Comparison of ENCODE assay signal across 11 mouse cellular contexts in genomic region chr9:32516691-32517090, GRCm38 (mm10). TPM values are rescaled to one million over a fixed set of nuclear protein-coding genes. Genes with fewer than 3 reads are reported as not detected.
DNase-seq lines count a peak whose midpoint lies in the region; ATAC-seq and TF ChIP-seq lines count a peak whose summit lies in the region.
"Had no signal": no experiment of that assay in that cellular context is flagged by ENCODE, and none has a peak within 500 bp of the region (broad histone marks: within the 10 kb centered on the region; RNA-seq: fewer than 3 reads in every experiment).

No protein-coding gene starts in this region.

- H3K27me3 ChIP-seq in midbrain, embryonic 11.5 days (ENCODE audit: control insufficient read depth, insufficient read depth, low read length), result no peaks in the 10 kb centered on the region
- no peaks in the 10 kb centered on the region for H3K27me3 ChIP-seq in midbrain, embryonic 14.5 days (ENCODE audit: control insufficient read depth, insufficient read depth, low read length)
- H3K27me3 ChIP-seq in limb, embryonic 14.5 days (ENCODE audit: control insufficient read depth, insufficient read depth, low read length), result no peaks in the 10 kb centered on the region
- H3K27me3 ChIP-seq in stomach, embryonic 15.5 days (replicated peaks), result no peaks in the 10 kb centered on the region
- no peaks in the 10 kb centered on the region for H3K27me3 ChIP-seq in forebrain, embryonic 11.5 days (ENCODE audit: control insufficient read depth, insufficient read depth, low read length)
- no peaks in the 10 kb centered on the region for H3K27me3 ChIP-seq in hindbrain, embryonic 12.5 days
- H3K27me3 ChIP-seq: forebrain, embryonic 13.5 days had no signal

- H3K9ac ChIP-seq in midbrain, embryonic 11.5 days (ENCODE audit: low read length), result no peak overlapping the region
- no peak overlapping the region for H3K9ac ChIP-seq in midbrain, embryonic 14.5 days (replicated peaks; ENCODE audit: low read length)
- H3K9ac ChIP-seq in limb, embryonic 14.5 days (ENCODE audit: low read depth, low read length, severe bottlenecking), result no peak overlapping the region
- H3K9ac ChIP-seq in stomach, embryonic 15.5 days, result no peak overlapping the region
- H3K9ac ChIP-seq in forebrain, embryonic 11.5 days (ENCODE audit: low read length), result no peak overlapping the region
- no peak overlapping the region for H3K9ac ChIP-seq in hindbrain, embryonic 12.5 days
- H3K9ac ChIP-seq: forebrain, embryonic 13.5 days had no signal

- WGBS in midbrain, embryonic 11.5 days, result 82% methylated on average over 9 of the region's 9 CpGs
- 81% methylated on average over 9 of the region's 9 CpGs for WGBS in midbrain, embryonic 14.5 days
- WGBS in limb, embryonic 14.5 days, result 67% methylated on average over 9 of the region's 9 CpGs
- 67% methylated on average over 9 of the region's 9 CpGs for WGBS in stomach, embryonic 15.5 days
- WGBS in forebrain, embryonic 11.5 days, result 80% methylated on average over 9 of the region's 9 CpGs
- 75% methylated on average over 9 of the region's 9 CpGs for WGBS in hindbrain, embryonic 12.5 days

- H3K36me3 ChIP-seq in midbrain, embryonic 11.5 days (ENCODE audit: control insufficient read depth, insufficient read depth, low read length), result no peaks in the 10 kb centered on the region
- H3K36me3 ChIP-seq in midbrain, embryonic 14.5 days (ENCODE audit: control insufficient read depth, insufficient read depth, low read length), result no peaks in the 10 kb centered on the region
- no peaks in the 10 kb centered on the region for H3K36me3 ChIP-seq in limb, embryonic 14.5 days (ENCODE audit: control insufficient read depth, insufficient read depth, low read length)
- no peaks in the 10 kb centered on the region for H3K36me3 ChIP-seq in stomach, embryonic 15.5 days
- H3K36me3 ChIP-seq in forebrain, embryonic 11.5 days (ENCODE audit: control insufficient read depth, insufficient read depth, low read length), result no peaks in the 10 kb centered on the region
- H3K36me3 ChIP-seq in hindbrain, embryonic 12.5 days, result no peaks in the 10 kb centered on the region

- no peak overlapping the region for H3K4me2 ChIP-seq in midbrain, embryonic 11.5 days
- H3K4me2 ChIP-seq in midbrain, embryonic 14.5 days (ENCODE audit: low read length), result no peak overlapping the region
- H3K4me2 ChIP-seq in limb, embryonic 14.5 days (replicated peaks; ENCODE audit: low read depth, low read length, severe bottlenecking), result no peak overlapping the region
- no peak overlapping the region for H3K4me2 ChIP-seq in stomach, embryonic 15.5 days
- no peak overlapping the region for H3K4me2 ChIP-seq in forebrain, embryonic 11.5 days (ENCODE audit: low read depth, low read length, severe bottlenecking)
- no peak overlapping the region for H3K4me2 ChIP-seq in hindbrain, embryonic 12.5 days (replicated peaks)
- H3K4me2 ChIP-seq: forebrain, embryonic 13.5 days had no signal

- H3K4me3 ChIP-seq in midbrain, embryonic 11.5 days (ENCODE audit: low read depth, low read length), result no peak overlapping the region
- H3K4me3 ChIP-seq in midbrain, embryonic 14.5 days (replicated peaks; ENCODE audit: low read depth, low read length), result no peak overlapping the region
- no peak overlapping the region for H3K4me3 ChIP-seq in limb, embryonic 14.5 days (replicated peaks; ENCODE audit: low read length)
- no peak overlapping the region for H3K4me3 ChIP-seq in stomach, embryonic 15.5 days (replicated peaks)
- H3K4me3 ChIP-seq in forebrain, embryonic 11.5 days (ENCODE audit: low read depth, low read length), result no peak overlapping the region
- no peak overlapping the region for H3K4me3 ChIP-seq in hindbrain, embryonic 12.5 days
- H3K4me3 ChIP-seq: forebrain, embryonic 13.5 days had no signal

- DNase-seq in heart, adult 18-20 months, result peak; percentile 60 to 79
- no peak for DNase-seq in heart, postnatal 36 days
- peak; percentile 76 for DNase-seq in midbrain, embryonic 11.5 days (ENCODE audit: low spot score, missing footprints)
- no peak for DNase-seq in midbrain, embryonic 14.5 days
- DNase-seq in limb, embryonic 14.5 days (ENCODE audit: low spot score), result no peak
- DNase-seq in forebrain, embryonic 11.5 days (ENCODE audit: low spot score), result no peak
- DNase-seq: adrenal gland, adult 8-10 months; layer of hippocampus, postnatal 36 days had no signal

- intact Hi-C loops in heart, postnatal 36 days (cut with DNase I), result no loop called here

- no peaks in the 10 kb centered on the region for H3K9me3 ChIP-seq in midbrain, embryonic 11.5 days (ENCODE audit: control insufficient read depth, low read length)
- no peaks in the 10 kb centered on the region for H3K9me3 ChIP-seq in midbrain, embryonic 14.5 days (ENCODE audit: control insufficient read depth, low read length)
- H3K9me3 ChIP-seq in limb, embryonic 14.5 days (ENCODE audit: control insufficient read depth, low read length), result no peaks in the 10 kb centered on the region
- H3K9me3 ChIP-seq in stomach, embryonic 15.5 days, result no peaks in the 10 kb centered on the region
- no peaks in the 10 kb centered on the region for H3K9me3 ChIP-seq in forebrain, embryonic 11.5 days (ENCODE audit: control insufficient read depth, low read length)
- no peaks in the 10 kb centered on the region for H3K9me3 ChIP-seq in hindbrain, embryonic 12.5 days (replicated peaks)
- H3K9me3 ChIP-seq: forebrain, embryonic 13.5 days had no signal

- no peak for ATAC-seq in midbrain, embryonic 11.5 days (ENCODE audit: low FRiP score)
- no peak for ATAC-seq in midbrain, embryonic 14.5 days (ENCODE audit: low FRiP score, low TSS enrichment)
- ATAC-seq in limb, embryonic 14.5 days (ENCODE audit: low FRiP score, low read depth), result no peak
- ATAC-seq in stomach, embryonic 15.5 days (ENCODE audit: insufficient read depth, low FRiP score, low read depth), result no peak
- ATAC-seq in forebrain, embryonic 11.5 days (replicated peaks; ENCODE audit: low FRiP score), result no peak
- ATAC-seq in hindbrain, embryonic 12.5 days (ENCODE audit: low FRiP score), result no peak
- ATAC-seq: forebrain, embryonic 13.5 days had no signal

- H3K27ac ChIP-seq in midbrain, embryonic 11.5 days (ENCODE audit: low read depth, low read length), result no peak overlapping the region
- no peak overlapping the region for H3K27ac ChIP-seq in midbrain, embryonic 14.5 days (replicated peaks; ENCODE audit: low read depth, low read length)
- H3K27ac ChIP-seq in limb, embryonic 14.5 days (replicated peaks; ENCODE audit: low read depth, low read length), result 0 out of 2 replicates have a peak overlapping the region, but pooled peaks have one; percentile 38
- H3K27ac ChIP-seq in stomach, embryonic 15.5 days, result peak overlapping the region; percentile 21; the same call in 1 of the 2 replicates
- H3K27ac ChIP-seq in forebrain, embryonic 11.5 days (ENCODE audit: low read depth, low read length), result no peak overlapping the region
- no peak overlapping the region for H3K27ac ChIP-seq in hindbrain, embryonic 12.5 days
- H3K27ac ChIP-seq: forebrain, embryonic 13.5 days had no signal

- no peaks in the 10 kb centered on the region; the same call in 1 of the 2 replicates for H3K4me1 ChIP-seq in midbrain, embryonic 11.5 days (ENCODE audit: control insufficient read depth, insufficient read depth, low read length)
- H3K4me1 ChIP-seq in midbrain, embryonic 14.5 days (ENCODE audit: control insufficient read depth, insufficient read depth, low read length), result peaks cover 4% of the 10 kb centered on the region; the same call in 1 of the 2 replicates
- H3K4me1 ChIP-seq in limb, embryonic 14.5 days (ENCODE audit: control insufficient read depth, insufficient read depth, low read length), result peaks cover 48% of the 10 kb centered on the region
- H3K4me1 ChIP-seq in stomach, embryonic 15.5 days, result peaks cover 17% of the 10 kb centered on the region
- H3K4me1 ChIP-seq in forebrain, embryonic 11.5 days (replicated peaks; ENCODE audit: control insufficient read depth, insufficient read depth, low read length), result 0 out of 2 replicates have a peak, but pooled peaks cover 2% of the 10 kb centered on the region
- peaks cover 12% of the 10 kb centered on the region; the same call in 1 of the 2 replicates for H3K4me1 ChIP-seq in hindbrain, embryonic 12.5 days

- no peak for TF ChIP-seq POLR2A in limb, embryonic 14.5 days (IDR thresholded peaks at IDR 0.05; ENCODE audit: borderline replicate concordance, extremely low read depth, insufficient read depth, insufficient read length)

RNA-seq across cellular contexts. Expression of gene Fli1, which starts 26.0 kb away (rescaled TPM):
- 10 to 100 TPM; 17.1 to 19.3 TPM for total RNA-seq in heart, adult 18-20 months (2021)
- total RNA-seq in heart, postnatal 36 days (2021), result 10 to 100 TPM; 28.2 to 28.8 TPM
- 12.6 and 12.8 TPM in 2 replicates for polyA plus RNA-seq in midbrain, embryonic 11.5 days (2014; fragmentation: Nextera tagmentation; extraction: Ambion mirVana)
- 4.0 and 7.9 TPM in 2 replicates for polyA plus RNA-seq in midbrain, embryonic 14.5 days (2014; fragmentation: Nextera tagmentation; extraction: Ambion mirVana)
- polyA plus RNA-seq in limb, embryonic 14.5 days (2012; rRNA removed), result 10.1 and 11.5 TPM in 2 replicates
- polyA plus RNA-seq in limb, embryonic 14.5 days (2014; fragmentation: Nextera tagmentation; extraction: Ambion mirVana), result 22.2 and 25.7 TPM in 2 replicates
- polyA plus RNA-seq in stomach, embryonic 15.5 days (2015; fragmentation: Nextera tagmentation; extraction: Ambion mirVana), result 13.4 and 13.9 TPM in 2 replicates
- polyA plus RNA-seq in forebrain, embryonic 11.5 days (2014; fragmentation: Nextera tagmentation; extraction: Ambion mirVana), result 14.3 and 14.7 TPM in 2 replicates
- polyA plus RNA-seq in hindbrain, embryonic 12.5 days (2016; fragmentation: Nextera tagmentation; extraction: Ambion mirVana), result 24.4 and 26.4 TPM in 2 replicates

Comparison
In these comparisons a context has a peak if more than half of its experiments do, and no peak if none do; other contexts are left out.
1. DNase-seq: peak in heart, adult 18-20 months (2 of 2) and midbrain, embryonic 11.5 days (single experiment); none in heart, postnatal 36 days (0 of 2), midbrain, embryonic 14.5 days (single experiment), limb, embryonic 14.5 days (single experiment) and forebrain, embryonic 11.5 days (single experiment).
2. H3K27ac ChIP-seq: peak in limb, embryonic 14.5 days (single experiment) and stomach, embryonic 15.5 days (single experiment); none in midbrain, embryonic 11.5 days (single experiment), midbrain, embryonic 14.5 days (single experiment), forebrain, embryonic 11.5 days (single experiment) and hindbrain, embryonic 12.5 days (single experiment).